Comparison of ENCODE assay signal across 30 mouse cellular contexts in genomic region chr15:88665846-88666245, GRCm38 (mm10).
"Had no signal": no experiment of that assay in that cellular context is flagged by ENCODE, and none has a peak within 500 bp of the region (broad histone marks: within the 10 kb centered on the region; RNA-seq: fewer than 3 reads in every experiment).

No protein-coding gene starts in this region.

- H3K9me3 ChIP-seq: limb, embryonic 10.5 days; limb, embryonic 12.5 days; limb, embryonic 13.5 days; limb, embryonic 15.5 days; liver, embryonic 12.5 days; liver, embryonic 13.5 days; liver, embryonic 15.5 days; lung, embryonic 15.5 days; megakaryocyte, embryonic 14.5 days; midbrain, embryonic 10.5 days; midbrain, embryonic 12.5 days; midbrain, embryonic 13.5 days had no signal

- H3K36me3 ChIP-seq: limb, embryonic 10.5 days; limb, embryonic 12.5 days; limb, embryonic 13.5 days; limb, embryonic 15.5 days; liver, embryonic 12.5 days; liver, embryonic 13.5 days; liver, embryonic 15.5 days; lung, embryonic 15.5 days; midbrain, embryonic 10.5 days; midbrain, embryonic 12.5 days; midbrain, embryonic 13.5 days had no signal

- ATAC-seq: liver, embryonic 12.5 days; liver, postnatal 0 days; lung, postnatal 0 days; midbrain, embryonic 13.5 days; midbrain, embryonic 16.5 days had no signal

- H3K4me3 ChIP-seq: left cerebral cortex, adult 2 months; limb, embryonic 10.5 days; limb, embryonic 12.5 days; limb, embryonic 13.5 days; limb, embryonic 15.5 days; liver, embryonic 12.5 days; liver, embryonic 13.5 days; liver, embryonic 15.5 days; lung, embryonic 15.5 days; megakaryocyte, embryonic 14.5 days; midbrain, embryonic 10.5 days; midbrain, embryonic 12.5 days; midbrain, embryonic 13.5 days; myocyte had no signal

- H3K9ac ChIP-seq: limb, embryonic 12.5 days; limb, embryonic 13.5 days; limb, embryonic 15.5 days; liver, embryonic 12.5 days; liver, embryonic 13.5 days; liver, embryonic 14.5 days; liver, embryonic 15.5 days; liver, postnatal 0 days; lung, embryonic 14.5 days; lung, embryonic 15.5 days; midbrain, embryonic 12.5 days; midbrain, embryonic 13.5 days had no signal

- H3K27me3 ChIP-seq: liver, embryonic 13.5 days had no signal

- H3K27ac ChIP-seq: left cerebral cortex, adult 2 months; limb, embryonic 10.5 days; limb, embryonic 12.5 days; limb, embryonic 13.5 days; limb, embryonic 15.5 days; liver, embryonic 12.5 days; liver, embryonic 13.5 days; liver, embryonic 14.5 days; liver, embryonic 15.5 days; lung, embryonic 15.5 days; macrophage; midbrain, embryonic 10.5 days; midbrain, embryonic 12.5 days; midbrain, embryonic 13.5 days had no signal

- H3K4me1 ChIP-seq: limb, embryonic 12.5 days; limb, embryonic 15.5 days; liver, embryonic 12.5 days; liver, embryonic 15.5 days; lung, embryonic 15.5 days had no signal

- H3K4me2 ChIP-seq: limb, embryonic 12.5 days; limb, embryonic 13.5 days; limb, embryonic 15.5 days; liver, embryonic 11.5 days; liver, embryonic 12.5 days; liver, embryonic 13.5 days; liver, embryonic 15.5 days; lung, embryonic 14.5 days; lung, embryonic 15.5 days; midbrain, embryonic 12.5 days; midbrain, embryonic 13.5 days had no signal

- DNase-seq: left cerebral cortex, postnatal 4 days; liver; liver, embryonic 13.5 days; liver, postnatal 0 days; lung, adult 18-20 months; lung, adult 2 months; lung, embryonic 14.5 days; lung, postnatal 10 days; lung, postnatal 14 days; lung, postnatal 36 days; lung, postnatal 4 days; midbrain, embryonic 14.5 days had no signal
